Mouse (Mus musculus): ENCODE data around the gene 2310009B15Rik. TPM values are rescaled to one million over a fixed set of nuclear protein-coding genes. Genes with fewer than 3 reads are reported as not detected.

The 2310009B15Rik gene
- total and polyA plus RNA-seq, 3 experiments, result 10.4 to 19.3 TPM; not detected in 1

DNA sequence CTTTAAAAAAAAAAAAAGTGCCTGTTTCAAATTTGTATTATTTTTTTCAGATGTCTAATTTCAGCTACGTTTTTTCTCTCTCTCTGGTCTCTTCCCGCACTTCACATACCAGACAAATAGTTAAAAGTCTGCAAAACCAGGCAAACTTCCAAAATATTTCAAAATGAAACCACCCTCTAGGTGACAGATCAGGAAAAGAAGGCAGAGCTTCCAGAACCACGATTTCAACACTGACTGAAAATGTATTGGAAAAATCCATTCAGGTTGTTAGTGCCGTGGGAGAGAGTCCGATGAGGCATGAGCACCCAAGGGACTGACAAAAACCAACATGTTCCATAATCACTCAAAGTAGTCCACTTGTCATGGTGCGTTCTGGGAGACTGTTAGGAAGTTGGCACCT, 29.8 kb downstream of the 2310009B15Rik start:
- Histone ChIP-seq H3K79me2 (ENCODE audit: control insufficient read depth, insufficient read depth, low read length, poor library complexity) (no peaks in the 10 kb centered on the region; the same call in 1 of the 2 replicates), H3K4me3 (ENCODE audit: control insufficient read depth in 1 of 2, insufficient read depth in 1 of 2, low read depth in 2 of 2, low read length in 2 of 2) (no peak overlapping the region), H3K9ac (ENCODE audit: control insufficient read depth, low read depth, low read length, poor library complexity, severe bottlenecking) (no peak overlapping the region), H3K36me3 (ENCODE audit: control insufficient read depth in 1 of 2, insufficient read depth in 2 of 2, low read length in 2 of 2) (peaks cover 0 to 2% of the 10 kb centered on the region in 2 experiments; a peak in 2 of 4 replicates), H3K9me3 (replicated peaks; ENCODE audit: insufficient read depth, low read length) (no peaks in the 10 kb centered on the region), H3K4me1 (ENCODE audit: control insufficient read depth in 1 of 2, insufficient read depth in 2 of 2, low read length in 2 of 2) (no peaks in the 10 kb centered on the region), H3K27me3 (ENCODE audit: control insufficient read depth in 1 of 2, insufficient read depth in 2 of 2, low read length in 2 of 2) (peaks cover 0 to 1% of the 10 kb centered on the region in 2 experiments; a peak in 2 of 4 replicates), H3K27ac (ENCODE audit: control insufficient read depth, low read depth, low read length) (no peak overlapping the region)
- TF ChIP-seq TAL1 (IDR thresholded peaks at IDR 0.05; ENCODE audit: low read length), result no peak
- TF ChIP-seq MYC (IDR thresholded peaks at IDR 0.05; ENCODE audit: low read depth, low read length), result no peak
- no peak for TF ChIP-seq USF2 (IDR thresholded peaks at IDR 0.05; ENCODE audit: borderline replicate concordance in 1 of 2, insufficient read depth in 1 of 2, low read depth in 1 of 2, low read length in 2 of 2)
- no peak for TF ChIP-seq JUND (IDR thresholded peaks at IDR 0.05; ENCODE audit: low read depth, low read length)
- no peak for TF ChIP-seq CHD1 (IDR thresholded peaks at IDR 0.05; ENCODE audit: low read depth, low read length)
- TF ChIP-seq USF1 (IDR thresholded peaks at IDR 0.05; ENCODE audit: low read depth, low read length), result no peak
- TF ChIP-seq ZMIZ1 (IDR thresholded peaks at IDR 0.05; ENCODE audit: low read depth, low read length), result no peak
- TF ChIP-seq TBP (IDR thresholded peaks at IDR 0.05; ENCODE audit: low read depth, low read length), result no peak
- no peak for TF ChIP-seq HCFC1 (IDR thresholded peaks at IDR 0.05; ENCODE audit: low read depth, low read length)
- no peak for TF ChIP-seq GABPA (IDR thresholded peaks at IDR 0.05; ENCODE audit: low read depth, low read length)
- no peak for TF ChIP-seq MAZ (IDR thresholded peaks at IDR 0.05; ENCODE audit: low read depth, low read length)
- no peak for TF ChIP-seq ZC3H11A (IDR thresholded peaks at IDR 0.05; ENCODE audit: low read depth, low read length)
- TF ChIP-seq ELF1 (IDR thresholded peaks at IDR 0.05; ENCODE audit: low read depth, low read length), result no peak
- TF ChIP-seq RAD21 (IDR thresholded peaks at IDR 0.05; ENCODE audit: low read depth, low read length), result no peak
- no peak for TF ChIP-seq ETS1 (IDR thresholded peaks at IDR 0.05; ENCODE audit: low read depth, low read length)
- TF ChIP-seq GATA1 (IDR thresholded peaks at IDR 0.05; ENCODE audit: low read depth, low read length), result no peak
- no peak for DNase-seq (ENCODE audit: low read depth, low spot score)

- Histone ChIP-seq H3K36me3 (ENCODE audit: control insufficient read depth in 1 of 2, insufficient read depth in 2 of 2, low read length in 2 of 2) (no peaks in the 10 kb centered on the region), H3K27me3 (ENCODE audit: control insufficient read depth in 1 of 2, insufficient read depth in 2 of 2, low read length in 2 of 2) (peaks cover 0 to 1% of the 10 kb centered on the region in 2 experiments; a peak in 2 of 4 replicates), H3K4me1 (ENCODE audit: control insufficient read depth in 1 of 2, insufficient read depth in 2 of 2, low read length in 2 of 2) (no peaks in the 10 kb centered on the region), H3K9me3 (replicated peaks; ENCODE audit: insufficient read depth, low read length) (no peaks in the 10 kb centered on the region), H3K27ac (ENCODE audit: control insufficient read depth, low read depth, low read length) (no peak overlapping the region), H3K9ac (ENCODE audit: control insufficient read depth, low read depth, low read length, poor library complexity, severe bottlenecking) (no peak overlapping the region), H3K79me2 (ENCODE audit: control insufficient read depth, insufficient read depth, low read length, poor library complexity) (no peaks in the 10 kb centered on the region), H3K4me3 (ENCODE audit: control insufficient read depth in 1 of 2, insufficient read depth in 1 of 2, low read depth in 2 of 2, low read length in 2 of 2) (no peak overlapping the region)
- TF ChIP-seq MAX (IDR thresholded peaks at IDR 0.05; ENCODE audit: low read length), result no peak
- TF ChIP-seq ETS1 (IDR thresholded peaks at IDR 0.05; ENCODE audit: low read depth, low read length), result no peak
- DNase-seq (ENCODE audit: low read depth, low spot score), result no peak
Observed at GRCm38 (mm10) chr1:138822985-138823322, 33.7 kb downstream of the 2310009B15Rik start.
